Mouse (Mus musculus): Measurements from ENCODE around the gene Fancl.

Fancl gene

GRCm38 (mm10) chr11:26489761-26490466 lies 104.0 kb downstream of the Fancl start:
- no peak for DNase-seq (ENCODE audit: low spot score)

- DNase-seq (ENCODE audit: low spot score), result no peak
Observed at GRCm38 (mm10) chr11:26495951-26496350, 110.0 kb downstream of the Fancl start.

- DNase-seq (ENCODE audit: low spot score), result no peak
Observed at GRCm38 (mm10) chr11:26513683-26514082, 127.7 kb downstream of the Fancl start.

GRCm38 (mm10) chr11:26516086-26516485 lies 130.2 kb downstream of the Fancl start:
- DNase-seq (ENCODE audit: low spot score), result no peak

- no peak for DNase-seq (ENCODE audit: low spot score)
Observed at GRCm38 (mm10) chr11:26518991-26519390, 133.1 kb downstream of the Fancl start.

All from testis, postnatal 10 days (tissue).